Comparison of ENCODE assay signal across 14 mouse cellular contexts in genomic region chr8:114772276-114772849, GRCm38 (mm10).
A peak's percentile ranks its signal among the peaks of the same experiment; 100 is the strongest.
DNase-seq lines count a peak whose midpoint lies in the region; ATAC-seq and TF ChIP-seq lines count a peak whose summit lies in the region.
"Had no signal": no experiment of that assay in that cellular context is flagged by ENCODE, and none has a peak within 500 bp of the region (broad histone marks: within the 10 kb centered on the region; RNA-seq: fewer than 3 reads in every experiment).

No protein-coding gene starts in this region.

- no peak for DNase-seq in heart, adult 11 months
- no peak for DNase-seq in limb, embryonic 10.5 days (ENCODE audit: low spot score)
- DNase-seq in Patski (ENCODE audit: low read depth, low spot score): no peak
- DNase-seq in spleen, postnatal 4 days (ENCODE audit: low spot score in 2 of 2): no peak
- no peak for DNase-seq in cerebellum, adult 11 months
- DNase-seq: cerebellum, postnatal 36 days; kidney, adult 2 months; thymus, postnatal 36 days had no signal

- peaks cover 22% of the 10 kb centered on the region for H3K4me1 ChIP-seq in heart, embryonic 11.5 days (ENCODE audit: control insufficient read depth, insufficient read depth, low read length)
- H3K4me1 ChIP-seq in limb, embryonic 13.5 days: peaks cover 30% of the 10 kb centered on the region
- peaks cover 37% of the 10 kb centered on the region for H3K4me1 ChIP-seq in limb, embryonic 10.5 days
- H3K4me1 ChIP-seq in liver, embryonic 12.5 days: peaks cover 22% of the 10 kb centered on the region

- POLR2A ChIA-PET in Patski (lab: Charles Lee): interaction anchor here (0.7 kb wide), 1 partner anchor 639 kb away, joined by 5 read pairs; no protein-coding TSS in a partner anchor

- no peaks in the 10 kb centered on the region for H3K27me3 ChIP-seq in heart, embryonic 11.5 days (ENCODE audit: control insufficient read depth, insufficient read depth, low read length)
- H3K27me3 ChIP-seq in limb, embryonic 13.5 days: peaks cover 25% of the 10 kb centered on the region
- H3K27me3 ChIP-seq in limb, embryonic 10.5 days (ENCODE audit: low read depth, poor library complexity, severe bottlenecking): no peaks in the 10 kb centered on the region
- no peaks in the 10 kb centered on the region for H3K27me3 ChIP-seq in Patski
- no peaks in the 10 kb centered on the region for H3K27me3 ChIP-seq in liver, embryonic 12.5 days (replicated peaks)
- H3K27me3 ChIP-seq: neural tube, embryonic 13.5 days had no signal

- CTCF ChIA-PET in Patski (lab: Charles Lee): interaction anchor here (1.0 to 1.5 kb wide), 4 partner anchors 15 to 1667 kb away, joined by 3 to 5 read pairs (median 4); no protein-coding TSS in a partner anchor

- in situ Hi-C loops in Patski (cut with MboI; ENCODE audit: low pct_unique_long_range_greater_than_20kb): loop anchor here (5.0 to 25.0 kb wide), 7 partner anchors 190 to 1665 kb away; partner anchors contain the start of gene Maf

- H3K36me3 ChIP-seq in heart, embryonic 11.5 days (ENCODE audit: control insufficient read depth, insufficient read depth, low read length): no peaks in the 10 kb centered on the region
- H3K36me3 ChIP-seq in limb, embryonic 13.5 days: no peaks in the 10 kb centered on the region
- H3K36me3 ChIP-seq in limb, embryonic 10.5 days: no peaks in the 10 kb centered on the region
- H3K36me3 ChIP-seq in liver, embryonic 12.5 days: no peaks in the 10 kb centered on the region
- H3K36me3 ChIP-seq: neural tube, embryonic 13.5 days had no signal

- 57% methylated on average over 1 of the region's 1 CpGs for WGBS in heart, embryonic 11.5 days (ENCODE audit: insufficient replicate concordance)
- 60% methylated on average over 1 of the region's 1 CpGs for WGBS in limb, embryonic 13.5 days
- 48% methylated on average over 1 of the region's 1 CpGs for WGBS in limb, embryonic 10.5 days
- 62% methylated on average over 1 of the region's 1 CpGs for WGBS in liver, embryonic 12.5 days (ENCODE audit: insufficient replicate concordance)

- no peak for TF ChIP-seq CTCF in Patski (IDR thresholded peaks at IDR 0.05)

- peak overlapping the region; percentile 22; the same call in 1 of the 2 replicates for H3K27ac ChIP-seq in heart, embryonic 11.5 days (ENCODE audit: low read depth, low read length)
- no peak overlapping the region for H3K27ac ChIP-seq in limb, embryonic 13.5 days
- no peak overlapping the region for H3K27ac ChIP-seq in limb, embryonic 10.5 days
- H3K27ac ChIP-seq in liver, embryonic 12.5 days: peak overlapping the region; percentile 30; the same call in 1 of the 2 replicates
- H3K27ac ChIP-seq: neural tube, embryonic 13.5 days had no signal

- H3K9ac ChIP-seq in heart, embryonic 11.5 days (ENCODE audit: low read depth, low read length): no peak overlapping the region
- H3K9ac ChIP-seq in limb, embryonic 13.5 days: no peak overlapping the region
- H3K9ac ChIP-seq in liver, embryonic 12.5 days: no peak overlapping the region

- ATAC-seq in heart, embryonic 11.5 days (replicated peaks; ENCODE audit: insufficient number of reproducible peaks, low FRiP score, low TSS enrichment): no peak
- 0 out of 2 replicates have a peak, but pooled peaks have one; percentile 36 for ATAC-seq in limb, embryonic 13.5 days (ENCODE audit: low FRiP score, low read depth)
- peak; percentile 42 for ATAC-seq in Patski
- ATAC-seq in liver, embryonic 12.5 days: no peak

- no peak overlapping the region for H3K4me2 ChIP-seq in heart, embryonic 11.5 days
- no peak overlapping the region for H3K4me2 ChIP-seq in limb, embryonic 13.5 days (replicated peaks)
- H3K4me2 ChIP-seq in liver, embryonic 12.5 days: no peak overlapping the region
- H3K4me2 ChIP-seq: neural tube, embryonic 13.5 days had no signal

- no peak overlapping the region for H3K4me3 ChIP-seq in heart, embryonic 11.5 days (ENCODE audit: low read depth, low read length)
- H3K4me3 ChIP-seq in limb, embryonic 13.5 days: no peak overlapping the region
- H3K4me3 ChIP-seq in limb, embryonic 10.5 days: no peak overlapping the region
- H3K4me3 ChIP-seq in liver, embryonic 12.5 days: no peak overlapping the region
- H3K4me3 ChIP-seq: erythroblast, embryonic 14.5 days; megakaryocyte, embryonic 14.5 days; neural tube, embryonic 13.5 days had no signal

- no peaks in the 10 kb centered on the region for H3K9me3 ChIP-seq in heart, embryonic 11.5 days (replicated peaks; ENCODE audit: control insufficient read depth, low read length)
- H3K9me3 ChIP-seq in limb, embryonic 13.5 days: no peaks in the 10 kb centered on the region
- H3K9me3 ChIP-seq in limb, embryonic 10.5 days (replicated peaks): no peaks in the 10 kb centered on the region
- no peaks in the 10 kb centered on the region for H3K9me3 ChIP-seq in liver, embryonic 12.5 days (replicated peaks)
- H3K9me3 ChIP-seq: megakaryocyte, embryonic 14.5 days; neural tube, embryonic 13.5 days had no signal

Comparison
In these comparisons a context has a peak if more than half of its experiments do, and no peak if none do; other contexts are left out.
1. ATAC-seq: peak in limb, embryonic 13.5 days (single experiment) and Patski (single experiment); none in heart, embryonic 11.5 days (single experiment) and liver, embryonic 12.5 days (single experiment).
2. H3K27ac ChIP-seq: peak in heart, embryonic 11.5 days (single experiment) and liver, embryonic 12.5 days (single experiment); none in limb, embryonic 13.5 days (single experiment) and limb, embryonic 10.5 days (single experiment).